Mouse (Mus musculus) liver, adult 2 months (tissue): ENCODE measurements around the gene ccdc198. TPM values are rescaled to one million over a fixed set of nuclear protein-coding genes. Genes with fewer than 3 reads are reported as not detected.
A peak's percentile ranks its signal among the peaks of the same experiment; 100 is the strongest.

Experiments
- DNase-seq: peaks from one replicate; pipeline ENCODE4 v3.0.0-alpha.2; 2011; ENCODE audit warnings: low read depth, low spot score; ENCODE audit errors: extremely low read depth
- H3K27ac ChIP-seq: fragments of 200-500 bp; replicated peaks from 2 replicates; pipeline ENCODE4 v1.5.1; 2012; ENCODE audit warnings: low read depth, mild to moderate bottlenecking, control low read depth, inconsistent platforms, low read length; ENCODE audit not compliant: insufficient read depth
- H3K27me3 ChIP-seq: fragments of 200-500 bp; 2 replicates; pipeline ENCODE4 v1.6.1; 2012; ENCODE audit warnings: mild to moderate bottlenecking, moderate library complexity, low read length, inconsistent platforms; ENCODE audit not compliant: control insufficient read depth, insufficient read depth
- H3K36me3 ChIP-seq: fragments of 200-500 bp; 2 replicates; pipeline ENCODE4 v1.6.1; 2012; ENCODE audit warnings: low read length, inconsistent platforms; ENCODE audit not compliant: control insufficient read depth, insufficient read depth
- H3K4me1 ChIP-seq: fragments of 200-500 bp; 2 replicates; pipeline ENCODE4 v1.6.1; 2011; ENCODE audit warnings: low read length; ENCODE audit not compliant: control insufficient read depth, insufficient read depth
- H3K4me3 ChIP-seq: fragments of 200-500 bp; 2 replicates; pipeline ENCODE4 v1.5.1; 2011; ENCODE audit warnings: low read depth, mild to moderate bottlenecking, control low read depth, low read length, moderate library complexity; ENCODE audit not compliant: insufficient read depth
- H3K79me2 ChIP-seq: fragments of 200-500 bp; 2 replicates; pipeline ENCODE4 v1.6.1; 2012; ENCODE audit warnings: inconsistent platforms, mild to moderate bottlenecking, low read length, moderate library complexity; ENCODE audit not compliant: control insufficient read depth, insufficient read depth
- H3K9ac ChIP-seq: fragments of 200-500 bp; 2 replicates; pipeline ENCODE4 v1.6.1; 2012; ENCODE audit warnings: low read depth, mild to moderate bottlenecking, control low read depth, inconsistent platforms, low read length
- CTCF ChIP-seq: fragments of 200-500 bp; IDR thresholded peaks from 2 replicates; pipeline ENCODE4 v1.5.1; 2011; ENCODE audit warnings: low read depth, low read length, control low read depth
- POLR2A ChIP-seq: fragments of 200-500 bp; IDR thresholded peaks from 2 replicates; pipeline ENCODE4 v1.6.1; 2011; ENCODE audit warnings: low read length, control low read depth; ENCODE audit not compliant: insufficient read depth; ENCODE audit errors: extremely low read depth
- WGBS: fragments of 180-500 bp; shearing (Covaris S2); methylation state at CpG from one replicate; pipeline ENCODE4 v1.1.7; 2018; 5-methylcytosine and 5-hydroxymethylcytosine counted together
- polyA plus RNA-seq: library from polyadenylated mRNA; depleted of rRNA; stranded (reverse); fragments of >200 nt; gene quantifications from 2 replicates; pipeline ENCODE4 v1.2.3, GENCODE M21; 2012; rRNA removed
- total RNA-seq: library from RNA; depleted of rRNA; stranded (reverse); fragments of >200 nt; gene quantifications from 2 replicates; pipeline ENCODE4 v1.2.3, GENCODE M21; 2014; rRNA removed

The ccdc198 gene
- total and polyA plus RNA-seq, 2 experiments, result 0.55 TPM; not detected in 1

DNA sequence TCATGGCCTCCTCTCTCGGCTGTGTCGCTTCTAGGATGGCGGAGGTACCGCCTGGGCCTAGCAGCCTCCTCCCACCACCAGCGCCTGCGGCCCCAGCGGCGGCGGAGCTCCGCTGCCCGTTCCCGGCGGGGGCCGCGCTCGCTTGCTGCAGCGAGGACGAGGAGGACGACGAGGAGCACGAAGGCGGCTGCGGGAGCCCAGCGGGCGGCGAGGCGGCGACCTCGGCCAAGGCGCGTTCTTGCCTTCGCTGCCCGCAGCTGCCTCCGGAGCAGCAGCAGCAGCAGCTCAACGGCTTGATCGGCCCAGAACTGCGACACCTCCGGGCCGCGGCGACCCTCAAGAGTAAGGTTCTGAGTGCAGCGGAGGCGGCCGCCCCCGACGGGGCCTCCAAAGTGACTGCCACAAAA is 72.7 kb downstream of the ccdc198 start:
- DNase-seq, result no peak
- WGBS, result under 1% methylated on average over 45 of the region's 46 CpGs

DNA sequence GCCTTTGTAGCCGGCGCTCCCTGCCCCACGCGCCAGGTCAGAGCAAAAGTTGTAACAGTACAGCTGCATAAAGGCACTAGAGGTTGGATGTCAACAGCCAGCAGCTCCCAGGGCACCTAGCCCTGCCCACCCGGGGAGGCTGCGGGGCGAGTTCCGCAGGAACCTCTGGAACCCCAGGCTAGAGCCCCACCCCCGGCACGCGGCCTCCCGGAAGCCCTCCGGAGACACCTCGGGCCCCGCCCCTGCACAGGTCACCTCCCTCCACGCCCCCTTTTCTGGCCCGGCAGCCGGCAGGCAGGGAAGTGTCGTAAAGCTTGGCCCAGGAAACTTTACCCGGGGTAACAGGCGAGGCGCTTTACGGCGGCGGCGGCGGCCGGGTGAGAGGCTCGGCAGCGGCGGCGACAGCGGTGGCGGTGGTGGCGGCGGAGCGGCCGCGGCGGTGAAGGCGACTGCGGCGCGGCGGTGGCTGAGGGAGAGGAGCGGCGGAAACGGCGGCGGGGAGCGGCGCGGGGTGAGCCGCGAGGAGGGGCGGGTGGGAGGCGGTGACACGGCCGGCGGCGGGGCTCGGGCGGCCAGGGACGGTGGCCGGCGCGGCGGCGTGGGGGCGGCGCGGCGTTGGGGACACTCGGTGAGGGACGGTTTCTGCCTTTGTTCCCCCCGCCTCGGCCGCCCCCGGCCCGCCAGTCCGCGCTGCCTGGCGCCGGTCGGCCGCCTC is 73.2 kb downstream of the ccdc198 start, which contains the start of gene Naa30:
Gene Naa30 (plus strand): TSS at position 360 of the 715 bp plus-strand sequence.
- peak; percentile 90 for DNase-seq
- Histone ChIP-seq H3K36me3 (peaks cover 2% of the 10 kb centered on the region; the same call in 1 of the 2 replicates), H3K4me1 (peaks cover 19% of the 10 kb centered on the region), H3K9ac (peak within 1 kb of the TSS; percentile 99), H3K27ac (peak within 1 kb of the TSS; percentile 85), H3K79me2 (peaks cover 28% of the 10 kb centered on the region), H3K4me3 (peak within 1 kb of the TSS; percentile 100), H3K27me3 (no peaks in the 10 kb centered on the region)
- TF ChIP-seq CTCF (no peak), POLR2A (peak; percentile 53; the same call in 1 of the 2 replicates)
- WGBS, result 1% methylated on average over 75 of the region's 86 CpGs

More for the DNA sequence above, 72.7 kb downstream of the ccdc198 start:
- Histone ChIP-seq H3K9ac (peak overlapping the region; percentile 99), H3K79me2 (peaks cover 28% of the 10 kb centered on the region), H3K27ac (peak overlapping the region; percentile 76), H3K36me3 (peaks cover 4% of the 10 kb centered on the region; the same call in 1 of the 2 replicates), H3K4me1 (peaks cover 19% of the 10 kb centered on the region), H3K4me3 (peak overlapping the region; percentile 100), H3K27me3 (no peaks in the 10 kb centered on the region)
- TF ChIP-seq CTCF (no peak), POLR2A (no peak)

DNA sequence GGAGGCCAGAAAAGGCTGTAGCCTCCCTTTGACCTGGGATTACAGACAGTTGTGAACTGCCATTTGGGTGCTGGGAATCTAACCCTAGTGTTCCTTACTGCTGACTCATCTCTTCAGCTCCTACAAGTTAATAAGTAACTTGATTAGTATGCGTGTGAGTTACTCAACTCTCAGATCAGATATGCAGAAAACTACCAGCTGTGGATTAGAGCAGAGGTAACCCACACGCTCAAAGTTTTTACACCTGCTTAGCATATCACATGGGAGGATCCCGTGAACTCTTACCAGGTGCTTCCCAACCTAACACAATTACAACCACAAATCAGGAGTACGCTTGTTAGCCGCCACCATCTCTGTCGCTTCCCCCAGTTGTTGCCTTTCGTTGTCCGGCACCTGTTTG is 74.0 kb downstream of the ccdc198 start:
- Histone ChIP-seq H3K9ac (peak overlapping the region; percentile 39), H3K36me3 (peaks cover 2% of the 10 kb centered on the region; the same call in 1 of the 2 replicates), H3K4me1 (peaks cover 17% of the 10 kb centered on the region), H3K79me2 (peaks cover 28% of the 10 kb centered on the region), H3K27me3 (no peaks in the 10 kb centered on the region), H3K27ac (peak overlapping the region; percentile 85), H3K4me3 (peak overlapping the region; percentile 100)
- TF ChIP-seq POLR2A (no peak), CTCF (no peak)
- peak; percentile 92 for DNase-seq
- WGBS, result 12% methylated on average over 8 of the region's 8 CpGs

Other genes with a start within 250 kb of the ccdc198 start
- gene Ap5m1, start 179.4 kb downstream of the ccdc198 start, total RNA-seq, result 15.7 and 16.2 TPM in 2 replicates
- 6.7 and 7.0 TPM in 2 replicates for gene Ap5m1, start 179.4 kb downstream of the ccdc198 start, polyA plus RNA-seq
- 17.7 and 20.5 TPM in 2 replicates for gene Exoc5, start 178.8 kb downstream of the ccdc198 start, total RNA-seq
- gene Exoc5, start 178.8 kb downstream of the ccdc198 start, polyA plus RNA-seq, result 2.6 and 3.4 TPM in 2 replicates
- 15.9 and 16.1 TPM in 2 replicates for gene Naa30, start 73.2 kb downstream of the ccdc198 start, total RNA-seq
- gene Naa30, start 73.2 kb downstream of the ccdc198 start, polyA plus RNA-seq, result 6.7 and 6.8 TPM in 2 replicates